22 mouse cellular contexts compared by ENCODE assay signal in genomic region chr1:138920082-138920481, GRCm38 (mm10). TPM values are rescaled to one million over a fixed set of nuclear protein-coding genes. Genes with fewer than 3 reads are reported as not detected.
DNase-seq lines count a peak whose midpoint lies in the region; ATAC-seq and TF ChIP-seq lines count a peak whose summit lies in the region.
"Had no signal": no experiment of that assay in that cellular context is flagged by ENCODE, and none has a peak within 500 bp of the region (broad histone marks: within the 10 kb centered on the region; RNA-seq: fewer than 3 reads in every experiment).

No protein-coding gene starts in this region.

- H3K9me3 ChIP-seq in G1E (replicated peaks) = no peaks in the 10 kb centered on the region
- no peaks in the 10 kb centered on the region for H3K9me3 ChIP-seq in liver, embryonic 14.5 days (ENCODE audit: control insufficient read depth, low read length)
- H3K9me3 ChIP-seq: embryonic facial prominence, embryonic 13.5 days; forebrain, embryonic 12.5 days; heart, embryonic 12.5 days; hindbrain, embryonic 15.5 days had no signal

- peaks cover 2% of the 10 kb centered on the region; the same call in 1 of the 2 replicates for H3K27me3 ChIP-seq in G1E (ENCODE audit: insufficient read depth, low read length)
- no peaks in the 10 kb centered on the region for H3K27me3 ChIP-seq in liver, embryonic 14.5 days (ENCODE audit: control insufficient read depth, insufficient read depth, low read length)
- H3K27me3 ChIP-seq: embryonic facial prominence, embryonic 13.5 days; forebrain, embryonic 12.5 days; heart, embryonic 12.5 days; hindbrain, embryonic 15.5 days; Patski had no signal

- WGBS in liver, embryonic 14.5 days (ENCODE audit: insufficient replicate concordance) = 23% methylated on average over 3 of the region's 3 CpGs

- no peaks in the 10 kb centered on the region for H3K4me1 ChIP-seq in G1E (ENCODE audit: insufficient read depth, low read depth, low read length)
- peaks cover 0 to 6% of the 10 kb centered on the region in 2 experiments; a peak in 3 of 4 replicates for H3K4me1 ChIP-seq in liver, embryonic 14.5 days (replicated peaks; ENCODE audit: control insufficient read depth in 2 of 2, insufficient read depth in 2 of 2, low read length in 1 of 2)
- H3K4me1 ChIP-seq: embryonic facial prominence, embryonic 13.5 days; forebrain, embryonic 12.5 days; hindbrain, embryonic 15.5 days had no signal

- H3K9ac ChIP-seq in liver, embryonic 14.5 days (replicated peaks) = no peak overlapping the region
- H3K9ac ChIP-seq: embryonic facial prominence, embryonic 13.5 days; forebrain, embryonic 12.5 days; heart, embryonic 12.5 days; hindbrain, embryonic 15.5 days had no signal

- no peak overlapping the region for H3K27ac ChIP-seq in liver, embryonic 14.5 days
- H3K27ac ChIP-seq: embryonic facial prominence, embryonic 13.5 days; forebrain, embryonic 12.5 days; gastrocnemius, adult 2 months; hindbrain, embryonic 15.5 days had no signal

- intact Hi-C loops in heart, postnatal 14 days (cut with DNase I) = no loop called here

- no peak for TF ChIP-seq CTCF in G1E (IDR thresholded peaks at IDR 0.05; ENCODE audit: low read depth, low read length)
- no peak for TF ChIP-seq CTCF in liver, embryonic 14.5 days (IDR thresholded peaks at IDR 0.05; ENCODE audit: low read depth)

- H3K4me2 ChIP-seq in liver, embryonic 14.5 days (ENCODE audit: low read depth) = no peak overlapping the region
- H3K4me2 ChIP-seq: embryonic facial prominence, embryonic 13.5 days; forebrain, embryonic 12.5 days; heart, embryonic 12.5 days; hindbrain, embryonic 15.5 days had no signal

- no peak overlapping the region for H3K4me3 ChIP-seq in G1E (ENCODE audit: low read depth, low read length)
- H3K4me3 ChIP-seq in liver, embryonic 14.5 days (ENCODE audit: insufficient read depth in 1 of 2, low read depth in 2 of 2, low read length in 2 of 2) = no peak overlapping the region
- H3K4me3 ChIP-seq: embryonic facial prominence, embryonic 13.5 days; forebrain, embryonic 12.5 days; gastrocnemius, adult 2 months; heart, embryonic 12.5 days; hindbrain, embryonic 15.5 days had no signal

- no peak; the same call in none of the 2 replicates for TF ChIP-seq EP300 in liver, embryonic 14.5 days (IDR thresholded peaks at IDR 0.05; ENCODE audit: low read depth)

- peak; percentile 35; the same call in 1 of the 2 replicates for ATAC-seq in G1E (ENCODE audit: extremely low read depth, insufficient number of reproducible peaks, low FRiP score, poor library complexity, severe bottlenecking)
- peak; percentile 79 for ATAC-seq in liver, embryonic 14.5 days (ENCODE audit: insufficient read depth)
- ATAC-seq in megakaryocyte-erythroid progenitor cell, adult 5-6 weeks (replicated peaks; ENCODE audit: low FRiP score, low TSS enrichment, poor library complexity, severe bottlenecking) = peak; percentile 97
- ATAC-seq in frontal cortex, adult (ENCODE audit: low TSS enrichment) = no peak
- ATAC-seq: forebrain, embryonic 16.5 days; inflammation-experienced regulatory T-cells, adult 6 months; Patski had no signal

- no peaks in the 10 kb centered on the region for H3K36me3 ChIP-seq in G1E (replicated peaks)
- H3K36me3 ChIP-seq in liver, embryonic 14.5 days (replicated peaks; ENCODE audit: control insufficient read depth, insufficient read depth, low read depth) = no peaks in the 10 kb centered on the region
- H3K36me3 ChIP-seq: embryonic facial prominence, embryonic 13.5 days; forebrain, embryonic 12.5 days; heart, embryonic 12.5 days; hindbrain, embryonic 15.5 days had no signal

- DNase-seq in G1E (ENCODE audit: low spot score) = no peak
- DNase-seq in c-Kit-positive CD71-positive TER-119-negative erythroid progenitor cells, embryonic 14.5 days (ENCODE audit: low read depth) = peak; percentile 24
- DNase-seq in liver, embryonic 14.5 days (ENCODE audit: low read depth in 3 of 3, low spot score in 3 of 3) = peak in 2 of 3 experiments; percentile 7 to 9
- DNase-seq in heart, postnatal 14 days = no peak
- DNase-seq in spleen, postnatal 36 days (ENCODE audit: low spot score in 2 of 2) = no peak
- DNase-seq: adrenal gland, adult 8-10 months; adrenal gland, postnatal 36 days; cerebellum, adult 11-12 months; cerebellum, adult 9-10 months; cerebellum, postnatal 25 days; gastrocnemius, adult 2 months; gastrocnemius, postnatal 25 days; heart, postnatal 36 days had no signal

RNA-seq across cellular contexts. Expression of gene Dennd1b, which starts 43.2 kb away (rescaled TPM):
- total RNA-seq in G1E (2014; fragmentation: Nextera tagmentation) (51.7 and 57.2 TPM in 2 replicates), G1E (2017) (36.3 and 39.2 TPM in 2 replicates)
- polyA plus RNA-seq in G1E (2012) = 4.4 and 4.9 TPM in 2 replicates
- polyA plus RNA-seq in liver, embryonic 14.5 days (2012; rRNA removed) = 0.62 and 0.78 TPM in 2 replicates
- 2.2 and 2.3 TPM in 2 replicates for polyA plus RNA-seq in liver, embryonic 14.5 days (2014; fragmentation: Nextera tagmentation; extraction: Ambion mirVana)
- total RNA-seq in megakaryocyte-erythroid progenitor cell, adult 5-6 weeks (2014; fragmentation: Nextera tagmentation) = 21.0 and 26.8 TPM in 2 replicates
- 13.8 and 19.3 TPM in 2 replicates for total RNA-seq in megakaryocyte-erythroid progenitor cell, adult 5-6 weeks (2017)
- total RNA-seq in heart, postnatal 14 days (2021) = 10 to 100 TPM; 22.2 to 23.5 TPM

Comparison
In these comparisons a context has a peak if more than half of its experiments do, and no peak if none do; other contexts are left out.
1. DNase-seq: peak in c-Kit-positive CD71-positive TER-119-negative erythroid progenitor cells, embryonic 14.5 days (single experiment) and liver, embryonic 14.5 days (2 of 3); none in G1E (single experiment), heart, postnatal 14 days (0 of 2) and spleen, postnatal 36 days (0 of 2).